Mouse (Mus musculus) testis, adult 2 months (tissue): ENCODE results near the gene Efcab12.

Experiments used
- CTCF ChIP-seq: fragments of 200-500 bp; IDR thresholded peaks from 2 replicates; pipeline ENCODE4 v1.5.1; 2012; ENCODE audit warnings: low read depth, mild to moderate bottlenecking, inconsistent platforms, low read length, moderate library complexity; ENCODE audit not compliant: control insufficient read depth, insufficient read depth, insufficient replicate concordance
- POLR2A ChIP-seq: fragments of 200-500 bp; IDR thresholded peaks from 2 replicates; pipeline ENCODE4 v1.6.1; 2012; ENCODE audit warnings: low read depth, mild to moderate bottlenecking, inconsistent platforms, low read length, moderate library complexity; ENCODE audit not compliant: control insufficient read depth

GRCm38 (mm10) chr6:115792691-115793215, 45.5 kb downstream of the Efcab12 start:
- TF ChIP-seq CTCF, result no peak
- no peak for TF ChIP-seq POLR2A
